In the genomic region with DNA sequence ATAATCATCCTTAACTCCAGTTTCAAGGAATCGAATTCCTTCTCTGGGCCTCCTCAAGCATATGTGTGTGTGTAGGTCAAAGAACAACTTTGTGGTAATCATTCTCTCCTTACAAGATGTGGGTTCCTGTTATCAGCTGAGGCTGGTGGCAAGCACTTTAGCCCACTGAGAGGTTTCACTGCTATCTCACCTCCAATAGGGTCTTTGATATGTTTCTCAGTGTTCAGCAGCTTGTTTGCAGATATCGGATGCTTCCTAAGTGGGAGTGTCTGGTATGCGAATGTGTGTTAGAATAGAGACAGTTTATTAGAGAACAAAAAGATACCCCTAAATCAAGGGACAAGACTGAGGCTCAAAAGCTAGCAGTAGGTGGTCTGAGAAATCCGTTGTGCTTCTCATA, we compare ENCODE assay signal across 8 mouse cellular contexts. TPM values are rescaled to one million over a fixed set of nuclear protein-coding genes. Genes with fewer than 3 reads are reported as not detected.
A peak's percentile ranks its signal among the peaks of the same experiment; 100 is the strongest.
DNase-seq lines count a peak whose midpoint lies in the region; ATAC-seq and TF ChIP-seq lines count a peak whose summit lies in the region.

No protein-coding gene starts in this region.

- TF ChIP-seq CTCF in heart, postnatal 0 days (IDR thresholded peaks at IDR 0.05; ENCODE audit: low read depth), result no peak

- H3K4me2 ChIP-seq in heart, postnatal 0 days (ENCODE audit: low read depth, low read length), result peak overlapping the region; percentile 89
- H3K4me2 ChIP-seq in hindbrain, embryonic 14.5 days (replicated peaks), result peak overlapping the region; percentile 78
- peak overlapping the region; percentile 86 for H3K4me2 ChIP-seq in midbrain, embryonic 12.5 days (replicated peaks)

- H3K36me3 ChIP-seq in heart, postnatal 0 days (replicated peaks; ENCODE audit: control insufficient read depth, insufficient read depth, low read length), result peaks cover 5% of the 10 kb centered on the region; the same call in 1 of the 2 replicates
- H3K36me3 ChIP-seq in hindbrain, embryonic 14.5 days (replicated peaks; ENCODE audit: control insufficient read depth, insufficient read depth), result peaks cover 9% of the 10 kb centered on the region
- no peaks in the 10 kb centered on the region for H3K36me3 ChIP-seq in midbrain, embryonic 12.5 days

- intact Hi-C loops in heart, postnatal 14 days (cut with DNase I), result loop anchor here (2.0 kb wide), 1 partner anchor 21 kb away; no protein-coding TSS in a partner anchor

- peaks cover 14% of the 10 kb centered on the region for H3K4me1 ChIP-seq in heart, postnatal 0 days (ENCODE audit: control insufficient read depth, insufficient read depth)
- peaks cover 18% of the 10 kb centered on the region for H3K4me1 ChIP-seq in brown adipose tissue, adult 24 weeks (ENCODE audit: control insufficient read depth, insufficient read depth, insufficient read length, low read length)
- H3K4me1 ChIP-seq in hindbrain, embryonic 14.5 days (replicated peaks; ENCODE audit: control insufficient read depth, insufficient read depth, low read length), result peaks cover 26% of the 10 kb centered on the region
- H3K4me1 ChIP-seq in midbrain, embryonic 12.5 days, result peaks cover 30% of the 10 kb centered on the region

- peak overlapping the region; percentile 96 for H3K4me3 ChIP-seq in heart, postnatal 0 days (ENCODE audit: low read depth, low read length)
- H3K4me3 ChIP-seq in brown adipose tissue, adult 24 weeks (ENCODE audit: insufficient read depth, low read depth, low read length), result peak overlapping the region; percentile 91
- H3K4me3 ChIP-seq in hindbrain, embryonic 14.5 days (replicated peaks; ENCODE audit: low read length), result peak overlapping the region; percentile 76
- H3K4me3 ChIP-seq in midbrain, embryonic 12.5 days, result peak overlapping the region; percentile 81

- WGBS in heart, postnatal 0 days, result 27% methylated on average over 4 of the region's 4 CpGs
- 52% methylated on average over 4 of the region's 4 CpGs for WGBS in hindbrain, embryonic 14.5 days
- 57% methylated on average over 4 of the region's 4 CpGs for WGBS in midbrain, embryonic 12.5 days

- peak overlapping the region; percentile 84 for H3K9ac ChIP-seq in heart, postnatal 0 days (replicated peaks; ENCODE audit: low read depth, low read length)
- peak overlapping the region; percentile 83 for H3K9ac ChIP-seq in hindbrain, embryonic 14.5 days
- H3K9ac ChIP-seq in midbrain, embryonic 12.5 days (replicated peaks), result peak overlapping the region; percentile 79

- no peaks in the 10 kb centered on the region for H3K9me3 ChIP-seq in heart, postnatal 0 days (replicated peaks; ENCODE audit: control insufficient read depth, low read length)
- H3K9me3 ChIP-seq in hindbrain, embryonic 14.5 days (ENCODE audit: control insufficient read depth, low read length), result no peaks in the 10 kb centered on the region
- no peaks in the 10 kb centered on the region for H3K9me3 ChIP-seq in midbrain, embryonic 12.5 days

- ATAC-seq in heart, postnatal 0 days (ENCODE audit: insufficient read depth, low read depth), result no peak
- no peak for ATAC-seq in hindbrain, embryonic 14.5 days (ENCODE audit: low FRiP score)
- no peak for ATAC-seq in midbrain, embryonic 12.5 days (ENCODE audit: low FRiP score, low read depth)

- no peak for DNase-seq in heart, postnatal 0 days (ENCODE audit: low spot score)
- no peak for DNase-seq in heart, postnatal 14 days
- DNase-seq in hindbrain, embryonic 14.5 days (ENCODE audit: low spot score), result no peak
- no peak for DNase-seq in B cell, adult 2 months
- DNase-seq in T-cell, adult 2 months (ENCODE audit: low spot score), result no peak
- no peak for DNase-seq in left cerebral cortex, adult 9 months (ENCODE audit: low spot score in 2 of 2)

- TF ChIP-seq EP300 in heart, postnatal 0 days (IDR thresholded peaks at IDR 0.05; ENCODE audit: low read depth), result no peak

- no peaks in the 10 kb centered on the region for H3K27me3 ChIP-seq in heart, postnatal 0 days (ENCODE audit: control insufficient read depth, insufficient read depth, low read length)
- no peaks in the 10 kb centered on the region for H3K27me3 ChIP-seq in hindbrain, embryonic 14.5 days (ENCODE audit: control insufficient read depth, insufficient read depth, low read length)
- no peaks in the 10 kb centered on the region for H3K27me3 ChIP-seq in midbrain, embryonic 12.5 days

- H3K27ac ChIP-seq in heart, postnatal 0 days (ENCODE audit: low read depth), result no peak overlapping the region
- no peak overlapping the region for H3K27ac ChIP-seq in brown adipose tissue, adult 24 weeks (replicated peaks; ENCODE audit: low read depth, low read length)
- no peak overlapping the region for H3K27ac ChIP-seq in hindbrain, embryonic 14.5 days
- H3K27ac ChIP-seq in midbrain, embryonic 12.5 days (replicated peaks), result no peak overlapping the region

RNA-seq across cellular contexts. Expression of a gene that starts 0.5 kb away (rescaled TPM):
- total RNA-seq in heart, postnatal 0 days (2014; rRNA removed; ENCODE audit: low replicate concordance), result 12.6 and 28.8 TPM in 2 replicates
- polyA plus RNA-seq in heart, postnatal 0 days (2015; fragmentation: Nextera tagmentation; extraction: Ambion mirVana), result 2.8 and 3.4 TPM in 2 replicates
- total RNA-seq in heart, postnatal 14 days (2021), result 10 to 100 TPM; 20.5 to 21.4 TPM
- 9.0 and 11.1 TPM in 2 replicates for polyA plus RNA-seq in brown adipose tissue, adult 24 weeks (2012; ENCODE audit: insufficient read depth, insufficient read length, missing spikeins)
- 12.6 TPM in 2 replicates for polyA plus RNA-seq in hindbrain, embryonic 14.5 days (2014; fragmentation: Nextera tagmentation; extraction: Ambion mirVana)
- polyA plus RNA-seq in midbrain, embryonic 12.5 days (2016; fragmentation: Nextera tagmentation; extraction: Ambion mirVana), result 14.0 and 15.3 TPM in 2 replicates

RNA-seq across cellular contexts. Expression of a gene that starts 39.1 kb away (rescaled TPM):
- 0.89 TPM in 1 of 2 replicates, not detected in the other for total RNA-seq in heart, postnatal 0 days (2014; rRNA removed; ENCODE audit: low replicate concordance)
- polyA plus RNA-seq in heart, postnatal 0 days (2015; fragmentation: Nextera tagmentation; extraction: Ambion mirVana), result not detected in 2 replicates
- 1 to 10 TPM in 1 of 2 experiments, under 1 TPM in 1; 0.79 to 1.7 TPM for total RNA-seq in heart, postnatal 14 days (2021)
- not detected in 2 replicates for polyA plus RNA-seq in brown adipose tissue, adult 24 weeks (2012; ENCODE audit: insufficient read depth, insufficient read length, missing spikeins)
- not detected in 2 replicates for polyA plus RNA-seq in hindbrain, embryonic 14.5 days (2014; fragmentation: Nextera tagmentation; extraction: Ambion mirVana)
- not detected in 2 replicates for polyA plus RNA-seq in midbrain, embryonic 12.5 days (2016; fragmentation: Nextera tagmentation; extraction: Ambion mirVana)
